8 mouse cellular contexts compared by ENCODE assay signal in the genomic region with DNA sequence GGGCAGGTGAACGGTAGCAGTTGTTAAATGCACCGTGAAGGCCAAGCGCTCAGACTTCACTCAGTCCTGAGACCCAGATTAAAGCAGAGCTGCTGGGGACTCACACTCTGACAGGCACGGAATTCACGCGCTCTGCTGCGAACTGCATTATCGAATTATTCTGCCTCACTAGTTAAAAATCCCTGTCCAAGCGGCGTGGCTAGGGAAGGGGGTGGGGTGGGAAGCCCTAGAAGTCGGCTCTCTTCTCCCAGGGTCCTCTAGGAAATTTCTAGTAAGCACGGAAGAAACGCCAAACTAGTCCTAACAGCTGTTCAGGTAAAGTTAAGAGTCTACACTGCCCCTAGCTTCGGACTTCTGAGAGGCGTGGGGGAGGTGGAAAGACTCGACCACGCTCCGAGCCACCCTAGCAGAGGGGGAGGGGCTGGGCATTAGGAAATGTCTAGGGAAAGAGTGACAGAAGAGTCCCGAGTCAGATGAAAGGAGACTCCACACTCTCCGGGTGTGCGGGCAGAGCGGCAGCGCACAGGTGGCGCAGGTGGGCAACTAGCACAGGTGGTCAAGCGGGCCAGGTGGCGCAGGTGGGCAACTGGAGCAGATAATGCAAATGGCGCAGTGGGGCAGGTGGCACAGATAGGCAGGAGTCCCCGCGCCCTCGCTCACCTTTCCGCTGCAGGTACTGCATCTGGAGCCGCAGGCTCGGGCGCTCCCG. TPM values are rescaled to one million over a fixed set of nuclear protein-coding genes. Genes with fewer than 3 reads are reported as not detected.
A peak's percentile ranks its signal among the peaks of the same experiment; 100 is the strongest.
DNase-seq lines count a peak whose midpoint lies in the region; ATAC-seq and TF ChIP-seq lines count a peak whose summit lies in the region.

No protein-coding gene starts in this region.

- peaks cover 5% of the 10 kb centered on the region for H3K4me1 ChIP-seq in liver, adult 2 months (ENCODE audit: control insufficient read depth, insufficient read depth, low read length)
- no peaks in the 10 kb centered on the region; the same call in none of the 2 replicates for H3K4me1 ChIP-seq in heart, postnatal 0 days (ENCODE audit: control insufficient read depth, insufficient read depth)
- peaks cover 7% of the 10 kb centered on the region for H3K4me1 ChIP-seq in limb, embryonic 11.5 days (ENCODE audit: control insufficient read depth, insufficient read depth, low read length)
- H3K4me1 ChIP-seq in midbrain, embryonic 15.5 days: peaks cover 16% of the 10 kb centered on the region

- no peak for TF ChIP-seq CTCF in liver, adult 2 months (IDR thresholded peaks at IDR 0.05; ENCODE audit: low read depth, low read length)
- peak; percentile 15; the same call in 1 of the 2 replicates for TF ChIP-seq CTCF in heart, postnatal 0 days (IDR thresholded peaks at IDR 0.05; ENCODE audit: low read depth)

- H3K4me2 ChIP-seq in heart, postnatal 0 days (ENCODE audit: low read depth, low read length): peak overlapping the region; percentile 99
- H3K4me2 ChIP-seq in limb, embryonic 11.5 days (ENCODE audit: low read depth, severe bottlenecking): peak overlapping the region; percentile 81
- peak overlapping the region; percentile 90 for H3K4me2 ChIP-seq in midbrain, embryonic 15.5 days

- H3K79me2 ChIP-seq in liver, adult 2 months (ENCODE audit: control insufficient read depth, insufficient read depth, low read length): no peaks in the 10 kb centered on the region

- WGBS in liver, adult 2 months: 5% methylated on average over 35 of the region's 35 CpGs
- WGBS in heart, postnatal 0 days: 4% methylated on average over 35 of the region's 35 CpGs
- WGBS in limb, embryonic 11.5 days: 1% methylated on average over 34 of the region's 35 CpGs
- WGBS in midbrain, embryonic 15.5 days: 2% methylated on average over 35 of the region's 35 CpGs

- no peak for TF ChIP-seq POLR2A in liver, adult 2 months (IDR thresholded peaks at IDR 0.05; ENCODE audit: extremely low read depth, insufficient read depth, low read length)

- H3K36me3 ChIP-seq in liver, adult 2 months (ENCODE audit: control insufficient read depth, insufficient read depth, low read length): no peaks in the 10 kb centered on the region
- no peaks in the 10 kb centered on the region for H3K36me3 ChIP-seq in heart, postnatal 0 days (replicated peaks; ENCODE audit: control insufficient read depth, insufficient read depth, low read length)
- H3K36me3 ChIP-seq in limb, embryonic 11.5 days (ENCODE audit: control insufficient read depth, insufficient read depth, low read length): no peaks in the 10 kb centered on the region
- no peaks in the 10 kb centered on the region for H3K36me3 ChIP-seq in midbrain, embryonic 15.5 days (replicated peaks)

- H3K9me3 ChIP-seq in heart, postnatal 0 days (replicated peaks; ENCODE audit: control insufficient read depth, low read length): no peaks in the 10 kb centered on the region
- no peaks in the 10 kb centered on the region for H3K9me3 ChIP-seq in limb, embryonic 11.5 days (ENCODE audit: control insufficient read depth, low read length)
- H3K9me3 ChIP-seq in midbrain, embryonic 15.5 days: no peaks in the 10 kb centered on the region

- H3K27ac ChIP-seq in liver, adult 2 months (replicated peaks; ENCODE audit: insufficient read depth, low read depth, low read length): no peak overlapping the region; the same call in 1 of the 2 replicates
- H3K27ac ChIP-seq in heart, postnatal 0 days (ENCODE audit: low read depth): peak overlapping the region; percentile 30
- H3K27ac ChIP-seq in limb, embryonic 11.5 days (replicated peaks; ENCODE audit: low read depth, low read length): no peak overlapping the region
- no peak overlapping the region for H3K27ac ChIP-seq in midbrain, embryonic 15.5 days

- H3K9ac ChIP-seq in liver, adult 2 months (ENCODE audit: low read depth, low read length): peak overlapping the region; percentile 81
- H3K9ac ChIP-seq in heart, postnatal 0 days (replicated peaks; ENCODE audit: low read depth, low read length): peak overlapping the region; percentile 67
- H3K9ac ChIP-seq in limb, embryonic 11.5 days (ENCODE audit: low read length): 0 out of 2 replicates have a peak overlapping the region, but pooled peaks have one; percentile 3
- 0 out of 2 replicates have a peak overlapping the region, but pooled peaks have one; percentile 2 for H3K9ac ChIP-seq in midbrain, embryonic 15.5 days

- H3K27me3 ChIP-seq in liver, adult 2 months (ENCODE audit: control insufficient read depth, insufficient read depth, low read length): no peaks in the 10 kb centered on the region
- no peaks in the 10 kb centered on the region; the same call in 1 of the 2 replicates for H3K27me3 ChIP-seq in heart, postnatal 0 days (ENCODE audit: control insufficient read depth, insufficient read depth, low read length)
- peaks cover 21% of the 10 kb centered on the region for H3K27me3 ChIP-seq in limb, embryonic 11.5 days (ENCODE audit: control insufficient read depth, insufficient read depth, low read length)
- peaks cover 30% of the 10 kb centered on the region for H3K27me3 ChIP-seq in midbrain, embryonic 15.5 days (replicated peaks)

- no peak for TF ChIP-seq EP300 in heart, postnatal 0 days (IDR thresholded peaks at IDR 0.05; ENCODE audit: low read depth)

- 0 out of 2 replicates have a peak, but pooled peaks have one; percentile 29 for ATAC-seq in common myeloid progenitor, adult 5-6 weeks (replicated peaks; ENCODE audit: low read depth, poor library complexity, severe bottlenecking)
- peak; percentile 53 for ATAC-seq in heart, postnatal 0 days (ENCODE audit: insufficient read depth, low read depth)
- ATAC-seq in limb, embryonic 11.5 days (ENCODE audit: insufficient number of reproducible peaks, low FRiP score, low TSS enrichment, low read depth): no peak
- peak; percentile 52 for ATAC-seq in midbrain, embryonic 15.5 days (replicated peaks)

- H3K4me3 ChIP-seq in liver, adult 2 months (ENCODE audit: insufficient read depth, low read depth, low read length): peak overlapping the region; percentile 84
- H3K4me3 ChIP-seq in heart, postnatal 0 days (ENCODE audit: low read depth, low read length): peak overlapping the region; percentile 79
- H3K4me3 ChIP-seq in limb, embryonic 11.5 days (ENCODE audit: low read depth, low read length): peak overlapping the region; percentile 44
- H3K4me3 ChIP-seq in midbrain, embryonic 15.5 days: peak overlapping the region; percentile 44

- peak; percentile 22 for DNase-seq in liver, adult 2 months (ENCODE audit: extremely low read depth, low read depth, low spot score)
- DNase-seq in liver: no peak
- no peak for DNase-seq in heart, postnatal 0 days (ENCODE audit: low spot score)
- peak; percentile 62 for DNase-seq in limb, embryonic 11.5 days (ENCODE audit: low spot score)
- no peak for DNase-seq in right cerebral cortex, postnatal 14 days
- no peak for DNase-seq in right cerebral cortex, adult 2 months (ENCODE audit: low spot score in 2 of 2)

RNA-seq across cellular contexts. Expression of gene Tbc1d30, which starts 0.6 kb away (rescaled TPM):
- total RNA-seq in liver, adult 2 months (2014; rRNA removed): 8.4 and 10.7 TPM in 2 replicates
- polyA plus RNA-seq in liver, adult 2 months (2012; rRNA removed): 0.81 and 2.6 TPM in 2 replicates
- 1.0 and 2.5 TPM in 2 replicates for total RNA-seq in common myeloid progenitor, adult 5-6 weeks (2017)
- 0.58 and 14.7 TPM in 2 replicates for total RNA-seq in heart, postnatal 0 days (2014; rRNA removed; ENCODE audit: low replicate concordance)
- polyA plus RNA-seq in heart, postnatal 0 days (2015; fragmentation: Nextera tagmentation; extraction: Ambion mirVana): 1.1 and 1.2 TPM in 2 replicates
- 0.45 and 0.95 TPM in 2 replicates for polyA plus RNA-seq in limb, embryonic 11.5 days (2014; fragmentation: Nextera tagmentation; extraction: Ambion mirVana)
- polyA plus RNA-seq in midbrain, embryonic 15.5 days (2015; fragmentation: Nextera tagmentation; extraction: Ambion mirVana): 12.7 and 14.1 TPM in 2 replicates

RNA-seq across cellular contexts. Expression of gene Gns, which starts 14.4 kb away (rescaled TPM):
- 84.0 and 102 TPM in 2 replicates for total RNA-seq in liver, adult 2 months (2014; rRNA removed)
- 65.7 and 78.4 TPM in 2 replicates for polyA plus RNA-seq in liver, adult 2 months (2012; rRNA removed)
- total RNA-seq in common myeloid progenitor, adult 5-6 weeks (2017): 12.2 and 20.3 TPM in 2 replicates
- 50.4 and 57.5 TPM in 2 replicates for total RNA-seq in heart, postnatal 0 days (2014; rRNA removed; ENCODE audit: low replicate concordance)
- polyA plus RNA-seq in heart, postnatal 0 days (2015; fragmentation: Nextera tagmentation; extraction: Ambion mirVana): 25.2 and 26.1 TPM in 2 replicates
- 37.1 and 39.2 TPM in 2 replicates for polyA plus RNA-seq in limb, embryonic 11.5 days (2014; fragmentation: Nextera tagmentation; extraction: Ambion mirVana)
- 38.8 and 40.7 TPM in 2 replicates for polyA plus RNA-seq in midbrain, embryonic 15.5 days (2015; fragmentation: Nextera tagmentation; extraction: Ambion mirVana)

Comparison
In these comparisons a context has a peak if more than half of its experiments do, and no peak if none do; other contexts are left out.
1. DNase-seq: peak in liver, adult 2 months (single experiment) and limb, embryonic 11.5 days (single experiment); none in liver (single experiment), heart, postnatal 0 days (single experiment), right cerebral cortex, postnatal 14 days (single experiment) and right cerebral cortex, adult 2 months (0 of 2).
2. H3K9ac ChIP-seq: peak in every context shown above with its lines; median percentile 81 in liver, adult 2 months; 67 in heart, postnatal 0 days; 3 in limb, embryonic 11.5 days; 2 in midbrain, embryonic 15.5 days.
3. Peak in every context shown above with its lines, with median percentiles within 50 percentile points of each other: H3K4me3 ChIP-seq and H3K4me2 ChIP-seq.